Mouse (Mus musculus) c-Kit-positive CD71-positive TER-119-positive erythroid progenitor cells, embryonic 14.5 days (primary cell): ENCODE results near the gene Gse1.

Experiments used
- DNase-seq: peaks from one replicate; pipeline ENCODE4 v3.0.0-alpha.2; 2013; ENCODE audit warnings: low spot score

Gse1 gene

DNA sequence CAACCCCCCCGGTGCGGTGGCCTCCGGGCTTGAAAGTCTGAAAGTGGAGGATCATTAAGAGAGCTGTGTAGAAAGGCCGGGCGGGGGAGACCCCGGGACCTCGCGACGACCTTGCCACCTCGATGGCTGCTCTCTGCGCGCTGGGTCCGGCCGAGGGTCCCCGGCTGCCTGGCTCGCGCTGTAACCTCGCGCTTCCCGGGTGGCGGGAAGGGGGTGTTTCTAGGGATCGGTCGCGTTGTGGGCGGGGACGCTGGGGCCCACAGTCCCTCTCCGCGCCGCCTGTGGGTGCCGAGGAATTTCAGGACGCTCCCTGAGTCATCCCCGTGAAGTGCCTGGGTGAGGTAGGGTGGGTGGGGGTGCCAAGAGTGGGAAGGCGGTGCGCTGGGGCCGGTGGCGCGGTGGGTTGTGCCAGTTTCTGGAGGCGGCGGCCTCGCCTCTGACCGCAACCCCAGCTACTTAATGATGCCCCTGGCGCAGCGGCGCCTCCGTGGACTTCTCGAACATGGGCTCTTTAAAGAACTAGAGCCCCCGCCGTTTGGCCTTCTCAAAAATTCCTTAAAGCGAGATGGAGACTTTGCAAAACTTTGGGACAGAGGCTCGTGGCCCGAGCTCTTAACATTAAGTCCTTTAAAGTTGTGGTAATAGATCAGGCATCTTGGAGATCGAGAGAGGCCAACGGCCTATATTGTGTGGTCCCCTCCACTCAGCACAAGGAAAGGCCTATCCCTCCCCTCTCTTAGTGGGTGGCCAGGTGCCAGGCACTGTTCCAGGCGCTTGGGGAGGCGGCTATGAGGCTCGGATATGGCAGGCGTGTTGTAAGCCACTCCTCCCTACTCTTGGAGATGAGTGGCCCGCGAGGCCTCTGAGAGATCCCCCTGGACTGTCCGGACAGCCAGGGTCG is 308.3 kb downstream of the Gse1 start:
- peak; percentile 52 for DNase-seq

DNA sequence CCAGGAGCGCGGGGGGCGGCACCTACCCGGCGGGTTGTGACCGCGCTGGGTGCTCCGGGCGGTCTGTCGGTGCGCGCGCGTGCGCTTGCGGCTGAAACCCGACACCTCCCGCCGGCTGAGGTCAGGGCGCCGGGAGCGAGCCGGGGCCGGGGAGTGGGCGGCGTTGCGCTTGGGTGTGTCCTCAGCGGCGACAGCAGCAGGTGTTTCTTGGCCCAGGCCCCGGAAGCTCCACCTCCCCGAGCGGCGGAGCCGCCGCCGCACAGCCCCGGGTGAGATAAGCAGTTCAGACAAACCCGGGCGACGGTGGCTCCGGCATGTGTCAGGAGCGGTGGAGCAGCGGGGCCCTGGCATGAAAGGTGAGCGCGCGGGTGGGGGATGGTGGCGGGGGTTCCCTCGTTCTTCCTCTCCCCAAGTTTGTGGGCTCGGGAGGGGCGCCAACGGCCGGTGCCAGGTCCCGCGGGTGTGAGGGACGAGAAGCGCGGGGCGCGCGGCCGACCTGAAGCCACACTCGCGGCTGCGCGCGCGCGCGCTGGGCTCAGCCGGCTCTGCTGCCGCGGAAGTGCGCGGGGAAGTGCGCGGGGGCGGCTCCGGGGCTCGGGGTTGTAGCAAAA is 309.1 kb downstream of the Gse1 start:
- peak; percentile 88 for DNase-seq

DNA sequence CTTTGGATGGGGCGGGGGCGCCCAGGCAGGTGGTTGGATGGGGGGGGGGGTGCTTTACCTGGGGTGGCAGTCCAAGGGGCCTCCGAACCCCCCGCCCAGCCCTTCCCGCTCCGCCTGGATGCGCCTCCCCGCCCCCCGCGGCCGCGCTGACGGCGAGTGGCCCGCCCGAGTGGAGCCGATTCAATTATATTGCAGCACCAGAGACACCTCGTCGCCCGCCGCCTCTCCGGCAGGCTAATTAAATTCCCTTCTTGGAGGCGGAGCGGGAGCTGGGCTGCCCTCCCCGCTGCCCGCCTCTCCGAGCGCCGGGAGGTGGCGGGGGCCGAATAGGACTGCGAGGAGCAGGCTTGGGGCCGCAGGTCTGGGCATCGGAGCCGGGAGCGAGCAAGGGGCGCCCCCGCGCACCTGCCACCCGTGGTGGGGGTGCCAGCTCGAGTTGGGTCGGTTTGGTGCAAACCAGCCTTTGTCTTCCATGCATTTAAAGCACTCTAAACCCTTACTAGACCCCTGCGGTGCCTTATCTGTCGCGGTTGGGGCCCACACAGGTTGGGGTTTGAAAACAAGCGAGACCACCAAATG is 309.7 kb downstream of the Gse1 start:
- DNase-seq = no peak

DNA sequence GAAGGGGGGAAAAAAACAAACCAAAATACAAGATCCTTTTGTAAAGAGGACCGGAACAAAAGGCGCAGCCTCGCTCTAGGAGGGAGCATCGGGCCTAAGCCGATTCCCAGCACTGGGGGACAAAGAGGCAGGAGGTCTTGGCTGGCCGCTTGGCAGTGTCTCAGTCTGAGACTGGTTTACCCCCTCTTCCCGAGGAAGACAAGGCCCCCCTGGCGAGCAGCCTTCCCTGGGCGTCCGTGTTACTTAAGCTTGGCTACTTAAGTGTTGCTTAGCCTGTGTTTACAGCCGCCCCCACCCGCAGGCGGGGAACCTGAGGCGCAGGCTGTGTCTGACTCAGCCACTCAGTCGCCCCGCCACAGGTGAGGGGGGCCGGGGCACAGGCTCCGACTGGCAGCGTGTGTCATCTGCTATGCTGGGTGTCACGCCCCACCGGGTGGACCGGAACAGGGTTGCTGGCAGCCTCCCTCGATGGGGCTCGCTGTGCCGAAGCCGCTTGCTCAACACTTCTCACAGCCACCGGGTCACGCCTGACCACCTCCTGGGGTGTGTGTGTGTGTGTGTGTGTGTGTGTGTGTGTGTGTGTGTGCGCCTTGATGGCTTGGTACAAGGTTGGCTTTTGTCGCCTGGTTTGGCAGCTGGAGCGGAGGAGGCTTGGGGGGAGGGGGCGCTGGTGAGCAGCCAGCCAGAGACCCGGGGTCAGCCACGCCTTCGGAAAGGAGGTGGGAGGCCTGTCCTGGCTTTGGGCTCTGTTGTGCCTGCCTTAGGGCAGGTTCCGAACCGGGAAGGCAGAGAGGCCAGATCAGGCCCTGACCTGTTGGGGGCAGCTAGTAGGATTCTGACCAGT is 310.4 kb downstream of the Gse1 start:
- peak; percentile 65 for DNase-seq

DNA sequence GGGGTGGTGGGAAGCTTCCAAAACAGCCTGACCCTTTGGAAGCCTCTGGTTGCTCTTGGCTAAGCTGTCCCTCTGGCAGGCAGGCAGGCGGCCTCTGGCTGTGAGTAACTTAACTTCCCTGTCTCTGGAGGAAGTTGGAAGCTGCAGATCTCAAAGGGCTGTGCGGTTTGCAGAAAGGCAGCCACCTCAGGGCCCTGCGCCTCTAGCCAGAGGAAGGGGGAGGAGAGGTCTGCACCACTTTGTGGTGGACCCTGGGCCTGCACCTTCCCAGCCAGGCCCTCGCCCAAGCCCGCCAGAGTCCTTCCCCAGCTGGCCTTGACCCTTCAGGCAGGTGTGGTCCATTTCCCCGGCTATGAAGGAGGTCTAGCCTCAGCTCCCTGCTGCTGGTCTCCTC is 311.1 kb downstream of the Gse1 start:
- DNase-seq = no peak

DNA sequence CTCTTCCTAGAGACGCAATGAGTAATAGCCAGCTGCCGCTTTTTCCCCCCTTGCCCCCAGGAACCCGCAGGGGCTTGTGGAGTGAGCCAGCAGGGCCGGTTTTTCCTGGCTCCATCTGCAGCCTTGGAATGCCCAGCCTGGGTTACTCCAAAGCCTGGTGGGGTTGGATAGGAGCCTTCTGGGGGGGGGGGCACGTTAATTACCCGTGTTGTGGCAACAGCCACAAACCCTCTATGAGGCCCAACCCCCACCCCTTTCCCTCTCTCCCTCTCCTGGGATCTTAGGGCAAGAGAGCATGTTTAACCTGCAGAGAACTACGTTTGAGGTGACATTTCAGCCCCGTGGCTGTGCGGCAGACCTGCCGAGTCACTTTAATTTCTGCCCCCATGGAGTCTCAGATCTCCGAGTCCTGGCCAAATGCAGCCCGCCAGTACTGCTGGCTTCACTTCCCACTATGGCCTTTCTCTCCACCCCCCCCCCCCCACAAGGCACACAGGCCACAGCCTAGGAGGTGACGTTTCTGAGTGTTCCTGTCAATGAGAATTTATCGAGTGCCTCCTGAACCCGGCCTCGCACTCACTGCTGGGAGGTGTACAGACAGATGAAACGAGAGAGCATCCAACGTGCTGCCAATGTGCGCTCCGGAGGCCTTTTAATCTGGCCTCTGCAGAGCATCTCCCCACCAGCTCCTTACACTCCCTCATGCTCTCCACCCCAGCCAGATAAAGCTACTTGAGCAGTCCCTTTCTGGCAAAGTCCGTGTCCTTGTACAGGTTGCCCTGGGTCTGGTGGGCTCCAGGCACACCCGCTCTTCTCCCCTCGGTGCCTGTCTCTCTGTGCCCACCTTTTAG is 311.7 kb downstream of the Gse1 start:
- DNase-seq = peak; percentile 78

DNA sequence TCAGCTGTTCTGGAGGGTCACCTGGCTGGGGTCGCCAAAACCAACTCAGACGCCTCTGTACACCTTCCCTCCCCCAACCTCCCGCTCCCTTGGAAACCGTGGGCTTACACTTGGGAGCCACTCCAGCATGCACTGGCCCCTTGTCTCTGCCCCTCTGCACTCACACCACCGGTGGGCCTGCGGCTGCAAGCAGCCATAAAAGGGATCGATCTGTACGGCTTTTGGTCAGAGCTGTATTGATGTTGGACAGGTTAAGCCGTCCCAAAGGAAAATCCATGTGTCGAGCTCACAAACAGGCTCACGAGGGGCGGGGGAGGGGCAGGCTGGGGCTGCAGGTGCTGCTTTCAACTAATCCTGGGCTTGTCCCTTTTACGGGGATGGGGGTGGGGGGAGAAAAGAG is 314.7 kb downstream of the Gse1 start:
- DNase-seq = no peak

DNA sequence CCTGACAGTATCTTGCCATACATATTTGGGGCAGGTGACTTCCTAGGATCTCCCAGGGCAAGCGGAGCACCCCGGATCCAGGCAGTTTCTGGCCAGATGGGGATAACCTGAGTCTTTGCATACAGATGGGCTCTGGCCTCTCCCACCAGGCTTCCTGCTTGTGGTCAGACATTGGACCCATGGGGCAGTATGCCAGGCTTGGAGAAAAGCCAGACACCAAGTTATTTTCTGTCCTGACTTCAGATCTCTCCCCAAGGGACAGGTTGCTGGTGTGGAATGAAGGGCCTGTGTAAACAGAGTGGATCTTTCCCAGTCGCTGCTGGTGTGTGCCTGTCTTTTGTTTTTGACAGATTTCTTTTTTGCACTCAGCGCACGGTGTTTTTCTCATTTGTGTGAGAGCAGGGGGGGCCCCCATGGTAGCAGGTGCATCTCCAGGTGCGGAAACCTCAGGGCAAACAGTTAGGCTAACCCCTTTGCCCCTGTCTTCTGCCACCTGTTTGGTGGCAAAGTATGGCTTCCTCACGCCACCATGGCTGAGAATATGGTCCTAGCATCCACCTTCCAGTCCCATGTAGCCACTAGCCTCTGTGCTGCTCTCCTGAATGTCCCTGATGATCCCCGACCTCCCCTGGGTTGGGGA is 315.3 kb downstream of the Gse1 start:
- no peak for DNase-seq

- no peak for DNase-seq
Observed at GRCm38 (mm10) chr8:120544155-120544554, 315.9 kb downstream of the Gse1 start.

DNA sequence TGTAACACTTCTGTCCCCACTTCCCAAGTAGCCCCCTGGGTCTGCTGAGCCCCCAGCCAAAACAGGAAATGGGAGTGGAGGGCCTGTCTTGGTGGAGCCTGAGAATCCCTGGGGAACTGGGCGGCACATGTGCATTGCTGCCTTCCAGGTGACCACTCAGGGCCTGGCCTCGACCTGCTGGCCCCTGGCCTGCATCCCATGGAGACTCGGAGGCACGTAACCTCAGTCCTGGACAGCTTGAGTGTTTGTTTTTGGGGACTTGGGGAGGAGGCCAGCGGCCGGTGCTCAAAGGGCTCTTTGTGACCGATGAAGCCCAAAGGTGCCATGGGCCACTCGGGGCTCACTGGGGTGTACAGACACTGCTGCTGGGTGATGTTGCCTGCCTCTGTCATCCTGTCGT is 319.3 kb downstream of the Gse1 start:
- DNase-seq = no peak

GRCm38 (mm10) chr8:120548313-120548761 is 320.1 kb downstream of the Gse1 start:
- no peak for DNase-seq

DNA sequence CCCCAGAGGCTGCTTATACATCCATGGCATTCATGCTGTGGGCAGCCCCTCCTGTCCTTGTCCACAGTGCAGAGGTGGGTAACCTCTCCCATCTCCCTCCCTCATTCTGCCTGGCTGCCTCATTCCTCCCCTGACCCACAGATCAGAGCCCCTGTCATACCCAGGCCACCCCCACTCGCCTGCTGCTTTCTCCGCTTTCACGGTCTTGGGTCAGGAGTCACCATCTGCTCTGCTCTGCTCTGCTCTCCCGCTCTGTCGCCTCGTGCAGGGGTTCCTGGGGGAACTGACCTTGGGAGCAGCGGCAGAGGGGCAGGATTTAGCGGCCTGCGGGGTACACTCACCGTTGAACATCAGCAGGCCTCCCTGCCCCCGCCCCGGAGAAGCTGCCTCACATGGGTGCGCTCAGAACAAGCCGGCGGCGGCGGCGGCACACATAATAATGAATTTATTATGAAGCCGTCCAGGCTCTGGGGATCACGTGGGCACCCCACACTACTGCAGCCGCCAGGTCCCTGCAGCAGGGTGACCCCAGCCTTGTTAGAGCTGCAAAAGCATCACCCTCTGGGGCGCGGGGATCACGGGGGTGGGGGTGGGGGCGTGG is 321.2 kb downstream of the Gse1 start:
- DNase-seq = no peak

DNA sequence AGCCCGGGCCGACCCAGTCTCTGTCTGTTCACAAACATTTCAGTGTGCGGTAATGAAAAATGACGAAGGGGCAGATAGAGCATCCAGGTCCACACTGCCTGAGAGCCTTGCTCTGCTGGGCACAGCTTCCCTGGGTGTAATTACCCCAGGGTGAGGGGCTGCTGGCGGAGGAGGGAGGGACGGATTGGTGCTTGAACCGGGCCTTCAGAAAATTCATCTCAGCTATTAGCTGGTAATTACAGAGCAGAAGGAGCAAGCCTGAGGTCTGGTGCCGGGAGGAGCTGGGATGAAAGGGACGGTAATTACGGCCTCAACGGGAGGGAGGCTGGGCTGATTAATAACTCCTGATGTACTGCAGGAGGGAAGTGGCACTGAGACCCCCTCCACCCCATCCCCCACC is 321.7 kb downstream of the Gse1 start:
- DNase-seq = no peak

- no peak for DNase-seq
Observed at GRCm38 (mm10) chr8:120550430-120550829, 322.2 kb downstream of the Gse1 start.

- no peak for DNase-seq
Observed at GRCm38 (mm10) chr8:120550937-120551676, 322.9 kb downstream of the Gse1 start.

DNA sequence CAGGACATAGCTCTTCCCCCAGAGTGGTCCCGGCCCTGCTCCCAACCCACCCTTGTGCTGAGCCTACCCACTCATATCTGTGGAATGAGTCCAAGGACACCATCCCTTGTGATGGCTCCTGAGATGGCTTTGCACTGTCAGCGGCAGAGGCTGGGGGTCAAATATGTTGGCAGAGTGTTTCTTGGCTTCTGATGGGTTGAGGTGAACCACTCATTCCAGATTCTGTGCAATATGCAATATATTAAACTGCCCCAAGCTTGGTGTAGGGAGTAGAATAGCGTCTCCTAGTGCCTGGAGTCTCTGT is 323.4 kb downstream of the Gse1 start:
- DNase-seq = no peak

- DNase-seq = no peak
Observed at GRCm38 (mm10) chr8:120552509-120552908, 324.3 kb downstream of the Gse1 start.

- DNase-seq = no peak
Observed at GRCm38 (mm10) chr8:120553441-120554123, 325.3 kb downstream of the Gse1 start.

DNA sequence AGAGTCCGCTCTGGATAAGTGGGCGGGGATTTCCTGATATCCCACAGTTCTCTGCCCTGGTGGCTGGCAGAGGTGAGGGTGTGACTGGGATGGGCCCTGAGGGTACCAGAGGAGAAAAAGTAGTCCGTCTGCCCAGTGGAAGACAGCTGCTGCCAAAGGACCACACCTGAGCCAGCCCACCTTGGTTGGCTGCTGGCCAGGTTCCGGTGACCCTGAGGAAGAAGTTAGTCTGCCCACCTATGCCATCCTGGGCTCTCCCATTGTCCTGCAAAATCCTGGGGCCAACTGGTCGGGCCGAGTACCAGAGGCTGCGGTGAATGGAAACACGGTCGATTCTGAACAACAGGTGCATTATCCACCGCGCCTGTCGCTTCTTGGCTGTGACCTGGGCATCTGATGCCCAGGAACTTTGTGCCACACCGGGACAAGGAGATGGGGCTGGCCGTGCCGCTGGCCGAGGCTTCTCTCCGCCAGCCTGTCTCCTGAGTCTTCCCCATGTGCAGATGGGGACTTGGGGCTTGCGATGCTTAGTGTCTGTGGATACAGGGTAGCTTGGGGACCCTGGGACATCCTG is 326.3 kb downstream of the Gse1 start:
- DNase-seq = no peak
